Mouse (Mus musculus): ENCODE results near the gene Adamts2. TPM values are rescaled to one million over a fixed set of nuclear protein-coding genes. Genes with fewer than 3 reads are reported as not detected.

Adamts2 gene
- polyA plus RNA-seq, 1 experiment from 2014 or later: 12.2 TPM

DNA sequence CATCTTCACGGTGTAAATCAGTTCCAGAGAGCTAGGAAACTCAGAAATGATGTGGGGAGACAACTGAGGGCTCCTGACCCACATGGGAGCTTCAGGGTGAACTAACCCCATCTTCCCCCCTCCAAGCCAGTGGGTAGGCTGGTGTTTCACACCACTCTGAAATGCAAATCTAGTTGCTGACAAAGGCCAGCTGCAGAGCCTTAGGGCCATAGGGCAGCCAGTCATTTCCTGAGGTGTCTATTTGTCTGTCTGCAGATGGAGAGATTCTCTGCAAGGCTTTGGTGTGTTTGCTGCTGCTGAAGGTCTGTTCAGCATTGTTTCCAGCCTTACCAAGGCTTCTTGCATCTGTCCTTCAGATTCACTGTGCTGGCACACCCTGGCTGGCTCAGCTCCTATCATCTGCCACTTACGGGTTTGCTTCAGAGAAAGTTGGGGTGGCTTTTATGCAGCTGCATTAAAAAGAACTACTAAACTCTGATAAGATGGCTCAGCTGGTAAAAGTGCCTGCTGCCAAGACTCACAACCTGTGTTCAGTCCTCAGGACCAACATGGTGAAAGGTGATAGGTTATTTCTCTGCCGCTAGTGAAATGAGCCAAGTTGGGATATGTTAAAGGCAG is 246.7 kb downstream of the Adamts2 start:
- no peak for DNase-seq (ENCODE audit: low spot score)
- 0 out of 2 replicates have a peak, but pooled peaks cover 3% of the 10 kb centered on the region for H3K4me1 ChIP-seq (replicated peaks; ENCODE audit: control insufficient read depth, insufficient read depth)
- H3K27me3 ChIP-seq (ENCODE audit: control insufficient read depth, insufficient read depth, low read length): peaks cover 5% of the 10 kb centered on the region; the same call in 1 of the 2 replicates
- no peak for ATAC-seq (ENCODE audit: low FRiP score, low TSS enrichment)
- TF ChIP-seq EP300 (optimal IDR thresholded peaks at IDR 0.05): no peak
- H3K4me2 ChIP-seq (replicated peaks; ENCODE audit: low read depth): no peak overlapping the region
- H3K9ac ChIP-seq (ENCODE audit: low read length): no peak overlapping the region
- 34% methylated on average over 3 of the region's 3 CpGs for WGBS
- H3K36me3 ChIP-seq (ENCODE audit: control insufficient read depth, insufficient read depth, low read length): no peaks in the 10 kb centered on the region
- H3K9me3 ChIP-seq (ENCODE audit: control insufficient read depth, low read length): no peaks in the 10 kb centered on the region
- H3K4me3 ChIP-seq (ENCODE audit: low read depth, low read length): no peak overlapping the region
- no peak overlapping the region for H3K27ac ChIP-seq (replicated peaks)

DNA sequence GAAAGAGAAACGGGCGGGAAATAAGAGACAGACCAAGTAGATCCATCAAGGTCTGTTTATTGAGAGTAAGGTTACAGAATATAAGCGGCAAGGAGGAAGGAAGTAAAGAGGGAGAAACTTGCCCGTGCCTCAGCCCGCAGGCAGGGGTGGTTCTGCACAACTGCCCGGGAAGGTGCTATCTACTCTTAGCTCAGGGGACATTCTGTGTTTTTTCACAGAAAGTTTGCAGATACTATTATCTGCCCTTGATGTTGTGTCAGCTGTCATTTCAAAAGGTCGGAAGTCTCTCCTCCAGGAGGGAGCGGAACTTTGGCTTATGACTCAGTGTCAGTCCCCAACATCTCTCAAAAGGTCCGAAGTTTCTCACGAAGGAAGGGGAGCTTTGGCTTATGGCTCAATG is 247.4 kb downstream of the Adamts2 start:
- Histone ChIP-seq H3K4me3 (ENCODE audit: low read depth, low read length) (no peak overlapping the region), H3K36me3 (ENCODE audit: control insufficient read depth, insufficient read depth, low read length) (no peaks in the 10 kb centered on the region), H3K4me2 (replicated peaks; ENCODE audit: low read depth) (no peak overlapping the region), H3K4me1 (replicated peaks; ENCODE audit: control insufficient read depth, insufficient read depth) (0 out of 2 replicates have a peak, but pooled peaks cover 3% of the 10 kb centered on the region), H3K27ac (replicated peaks) (no peak overlapping the region), H3K9ac (ENCODE audit: low read length) (no peak overlapping the region), H3K27me3 (ENCODE audit: control insufficient read depth, insufficient read depth, low read length) (peaks cover 5% of the 10 kb centered on the region; the same call in 1 of the 2 replicates), H3K9me3 (ENCODE audit: control insufficient read depth, low read length) (no peaks in the 10 kb centered on the region)
- whole genome bisulfite sequencing: 5% methylated on average over 10 of the region's 10 CpGs
- no peak for TF ChIP-seq CTCF (IDR thresholded peaks at IDR 0.05; ENCODE audit: low read depth)
- no peak for TF ChIP-seq EP300 (optimal IDR thresholded peaks at IDR 0.05)
- DNase-seq (ENCODE audit: low spot score) (no peak), ATAC-seq (ENCODE audit: low FRiP score, low TSS enrichment) (no peak)

- peak within 1 kb of the TSS; percentile 65 for H3K4me2 ChIP-seq (replicated peaks; ENCODE audit: low read depth)
- ATAC-seq (ENCODE audit: low FRiP score, low TSS enrichment) (no peak), DNase-seq (ENCODE audit: low spot score) (no peak)
- H3K9ac ChIP-seq (ENCODE audit: low read length): no peak within 1 kb of the TSS
- no peaks in the 10 kb centered on the region for H3K9me3 ChIP-seq (ENCODE audit: control insufficient read depth, low read length)
- no peaks in the 10 kb centered on the region for H3K36me3 ChIP-seq (ENCODE audit: control insufficient read depth, insufficient read depth, low read length)
- peak within 1 kb of the TSS; percentile 41 for H3K4me3 ChIP-seq (ENCODE audit: low read depth, low read length)
- H3K27ac ChIP-seq (replicated peaks): no peak within 1 kb of the TSS
- no peak for TF ChIP-seq CTCF (IDR thresholded peaks at IDR 0.05; ENCODE audit: low read depth)
- no peak for TF ChIP-seq EP300 (optimal IDR thresholded peaks at IDR 0.05)
- peaks cover 5% of the 10 kb centered on the region; the same call in 1 of the 2 replicates for H3K27me3 ChIP-seq (ENCODE audit: control insufficient read depth, insufficient read depth, low read length)
- 0 out of 2 replicates have a peak, but pooled peaks cover 3% of the 10 kb centered on the region for H3K4me1 ChIP-seq (replicated peaks; ENCODE audit: control insufficient read depth, insufficient read depth)
- 2% methylated on average over 11 of the region's 11 CpGs for WGBS
These were observed 248.4 kb downstream of the Adamts2 start, which contains the start of gene Grm6 for GRCm38 (mm10) chr11:50850177-50850735. Grm6 (plus strand) TSS chr11:50850685.

- WGBS: under 1% methylated on average over 51 of the region's 72 CpGs
- peaks cover 5% of the 10 kb centered on the region; the same call in 1 of the 2 replicates for H3K27me3 ChIP-seq (ENCODE audit: control insufficient read depth, insufficient read depth, low read length)
- ATAC-seq (ENCODE audit: low FRiP score, low TSS enrichment) (peak; percentile 44), DNase-seq (ENCODE audit: low spot score) (peak; percentile 32)
- H3K4me3 ChIP-seq (ENCODE audit: low read depth, low read length): peak overlapping the region; percentile 41
- TF ChIP-seq CTCF (IDR thresholded peaks at IDR 0.05; ENCODE audit: low read depth) (no peak), EP300 (optimal IDR thresholded peaks at IDR 0.05) (no peak)
- no peak overlapping the region for H3K9ac ChIP-seq (ENCODE audit: low read length)
- H3K4me1 ChIP-seq (replicated peaks; ENCODE audit: control insufficient read depth, insufficient read depth): 0 out of 2 replicates have a peak, but pooled peaks cover 3% of the 10 kb centered on the region
- no peak overlapping the region for H3K27ac ChIP-seq (replicated peaks)
- no peaks in the 10 kb centered on the region for H3K36me3 ChIP-seq (ENCODE audit: control insufficient read depth, insufficient read depth, low read length)
- peak overlapping the region; percentile 65 for H3K4me2 ChIP-seq (replicated peaks; ENCODE audit: low read depth)
- no peaks in the 10 kb centered on the region for H3K9me3 ChIP-seq (ENCODE audit: control insufficient read depth, low read length)
These were observed 249.2 kb downstream of the Adamts2 start for GRCm38 (mm10) chr11:50850989-50851601.

Other genes with a start within 250 kb of the Adamts2 start
- gene Cby3, start 247.6 kb upstream of the Adamts2 start, polyA plus RNA-seq (2015; fragmentation: Nextera tagmentation; extraction: Ambion mirVana): 0.15 and 0.28 TPM in 2 replicates
- 113 and 115 TPM in 2 replicates for gene Hnrnph1, start 225.1 kb upstream of the Adamts2 start, polyA plus RNA-seq (2015; fragmentation: Nextera tagmentation; extraction: Ambion mirVana)
- 18.7 and 22.8 TPM in 2 replicates for gene Rufy1, start 171.0 kb upstream of the Adamts2 start, polyA plus RNA-seq (2015; fragmentation: Nextera tagmentation; extraction: Ambion mirVana)
- gene Zfp354c, start 225.6 kb downstream of the Adamts2 start, polyA plus RNA-seq (2015; fragmentation: Nextera tagmentation; extraction: Ambion mirVana): 4.9 and 5.4 TPM in 2 replicates
- gene Zfp879, start 239.5 kb downstream of the Adamts2 start, polyA plus RNA-seq (2015; fragmentation: Nextera tagmentation; extraction: Ambion mirVana): 0.30 and 0.31 TPM in 2 replicates
- 0.06 TPM in 1 of 2 replicates, not detected in the other for gene Grm6, start 248.6 kb downstream of the Adamts2 start, polyA plus RNA-seq (2015; fragmentation: Nextera tagmentation; extraction: Ambion mirVana)

Data from stomach, postnatal 0 days (tissue).